Mouse (Mus musculus): Measurements from ENCODE around the gene Agpat4. TPM values are rescaled to one million over a fixed set of nuclear protein-coding genes. Genes with fewer than 3 reads are reported as not detected.

The Agpat4 gene
- polyA plus RNA-seq, 1 experiment from 2014 or later = 17.7 TPM

GRCm38 (mm10) chr17:12131171-12131570 is 12.7 kb downstream of the Agpat4 start:
- H3K4me3 ChIP-seq (ENCODE audit: low read depth, low read length) = no peak overlapping the region

DNA sequence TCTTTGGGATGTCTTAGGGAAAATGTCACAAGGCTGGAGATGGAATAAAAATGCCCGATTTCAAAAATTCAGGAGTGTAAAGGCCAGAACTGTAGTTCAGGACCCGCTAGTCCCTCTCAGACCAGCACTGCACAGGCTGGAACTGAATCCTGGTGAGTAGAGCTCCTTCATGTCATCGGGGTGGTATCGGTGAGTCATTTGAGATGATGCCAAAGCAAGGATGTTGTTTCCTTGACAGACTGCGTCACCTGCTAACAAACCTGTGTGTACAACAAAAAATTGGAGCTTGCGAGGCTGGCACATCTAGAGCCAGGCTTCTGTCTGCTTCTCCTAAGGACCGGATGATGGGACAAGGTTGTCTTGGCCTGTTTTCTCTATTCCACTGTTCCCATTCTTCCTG is 13.1 kb downstream of the Agpat4 start:
- 94% methylated on average over 7 of the region's 7 CpGs for WGBS
- Histone ChIP-seq H3K9me3 (ENCODE audit: control insufficient read depth, low read length) (no peaks in the 10 kb centered on the region), H3K4me3 (ENCODE audit: low read depth, low read length) (no peak overlapping the region), H3K4me2 (ENCODE audit: low read length) (no peak overlapping the region), H3K4me1 (replicated peaks; ENCODE audit: control insufficient read depth, insufficient read depth, low read length) (no peaks in the 10 kb centered on the region), H3K27me3 (replicated peaks; ENCODE audit: control insufficient read depth, insufficient read depth, low read length) (no peaks in the 10 kb centered on the region), H3K27ac (ENCODE audit: low read depth) (no peak overlapping the region), H3K9ac (ENCODE audit: low read length) (no peak overlapping the region), H3K36me3 (ENCODE audit: control insufficient read depth, insufficient read depth, low read length) (no peaks in the 10 kb centered on the region)
- no peak for DNase-seq (ENCODE audit: low spot score)
- ATAC-seq (replicated peaks; ENCODE audit: low FRiP score, low TSS enrichment, low read depth) = no peak

More at GRCm38 (mm10) chr17:12131171-12131570, 12.7 kb downstream of the Agpat4 start:
- Histone ChIP-seq H3K27ac (ENCODE audit: low read depth) (no peak overlapping the region), H3K4me2 (ENCODE audit: low read length) (no peak overlapping the region), H3K36me3 (ENCODE audit: control insufficient read depth, insufficient read depth, low read length) (no peaks in the 10 kb centered on the region), H3K4me1 (replicated peaks; ENCODE audit: control insufficient read depth, insufficient read depth, low read length) (no peaks in the 10 kb centered on the region), H3K9ac (ENCODE audit: low read length) (no peak overlapping the region), H3K27me3 (replicated peaks; ENCODE audit: control insufficient read depth, insufficient read depth, low read length) (no peaks in the 10 kb centered on the region), H3K9me3 (ENCODE audit: control insufficient read depth, low read length) (no peaks in the 10 kb centered on the region)
- 87% methylated on average over 5 of the region's 5 CpGs for WGBS
- no peak for ATAC-seq (replicated peaks; ENCODE audit: low FRiP score, low TSS enrichment, low read depth)
- DNase-seq (ENCODE audit: low spot score) = no peak

DNA sequence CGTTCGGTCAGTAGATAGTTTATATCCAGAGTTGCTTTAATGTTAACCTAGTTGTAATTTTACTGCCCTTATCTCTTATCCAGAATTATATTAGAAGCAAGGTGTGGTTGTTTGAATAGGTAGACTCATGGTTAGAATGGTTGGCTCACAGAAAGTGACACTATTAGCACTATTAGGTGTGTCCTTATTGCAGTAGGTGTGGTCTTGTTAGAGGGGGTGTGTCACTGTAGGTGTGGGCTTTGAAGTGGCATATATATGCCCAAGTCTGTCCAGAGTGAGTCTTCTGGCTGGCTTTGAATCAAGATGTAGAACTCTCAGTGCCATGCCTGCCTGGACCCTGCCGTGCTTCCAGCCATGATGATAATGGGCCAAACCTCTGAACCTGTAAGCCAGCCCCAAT is 14.4 kb downstream of the Agpat4 start:
- no peak overlapping the region for H3K9ac ChIP-seq (ENCODE audit: low read length)
- no peaks in the 10 kb centered on the region for H3K27me3 ChIP-seq (replicated peaks; ENCODE audit: control insufficient read depth, insufficient read depth, low read length)
- no peaks in the 10 kb centered on the region for H3K9me3 ChIP-seq (ENCODE audit: control insufficient read depth, low read length)
- no peak overlapping the region for H3K4me2 ChIP-seq (ENCODE audit: low read length)
- H3K36me3 ChIP-seq (ENCODE audit: control insufficient read depth, insufficient read depth, low read length) = no peaks in the 10 kb centered on the region
- ATAC-seq (replicated peaks; ENCODE audit: low FRiP score, low TSS enrichment, low read depth) (no peak; the same call in 1 of the 2 replicates), DNase-seq (ENCODE audit: low spot score) (no peak)
- no peak overlapping the region for H3K4me3 ChIP-seq (ENCODE audit: low read depth, low read length)
- H3K4me1 ChIP-seq (replicated peaks; ENCODE audit: control insufficient read depth, insufficient read depth, low read length) = no peaks in the 10 kb centered on the region
- H3K27ac ChIP-seq (ENCODE audit: low read depth) = no peak overlapping the region
- 88% methylated on average over 3 of the region's 3 CpGs for WGBS

GRCm38 (mm10) chr17:12133985-12134384 is 15.5 kb downstream of the Agpat4 start:
- 79% methylated on average over 8 of the region's 8 CpGs for WGBS

DNA sequence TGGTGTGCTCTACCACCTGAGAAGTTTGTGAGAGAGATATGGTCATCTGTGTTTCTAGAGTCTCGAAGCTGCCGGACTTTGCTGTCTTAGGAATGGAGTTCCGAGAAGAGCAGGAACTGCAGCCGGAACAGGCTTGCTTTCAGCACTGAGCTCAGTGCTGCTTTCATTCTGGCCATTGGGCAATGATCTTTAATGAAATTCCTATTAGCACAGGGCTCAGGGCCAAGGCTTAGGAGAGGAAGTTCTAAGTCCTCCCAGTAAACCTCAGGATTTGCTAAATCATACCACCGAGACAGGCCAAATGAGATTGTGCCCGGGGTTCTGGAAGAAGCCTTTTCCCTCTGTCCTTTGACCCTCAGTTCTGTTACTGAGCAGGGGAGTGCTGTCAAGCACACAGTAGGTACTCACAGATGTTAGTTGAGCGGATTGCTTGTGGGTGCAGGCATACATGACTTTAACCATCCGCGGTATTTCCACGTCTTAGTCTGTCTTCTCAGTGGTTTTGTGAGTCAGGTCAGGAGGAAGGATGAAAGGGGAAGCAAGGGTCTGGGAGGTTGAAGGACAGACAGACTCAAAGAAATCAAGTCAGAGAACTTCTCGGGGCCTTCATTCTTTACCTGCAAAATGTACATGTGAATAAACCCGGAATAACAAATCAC is 16.6 kb downstream of the Agpat4 start:
- 94% methylated on average over 12 of the region's 12 CpGs for whole genome bisulfite sequencing
- H3K27me3 ChIP-seq (replicated peaks; ENCODE audit: control insufficient read depth, insufficient read depth, low read length) = no peaks in the 10 kb centered on the region
- no peak for DNase-seq (ENCODE audit: low spot score)
- no peak overlapping the region for H3K4me2 ChIP-seq (ENCODE audit: low read length)
- no peaks in the 10 kb centered on the region for H3K4me1 ChIP-seq (replicated peaks; ENCODE audit: control insufficient read depth, insufficient read depth, low read length)
- no peaks in the 10 kb centered on the region for H3K36me3 ChIP-seq (ENCODE audit: control insufficient read depth, insufficient read depth, low read length)
- no peak overlapping the region for H3K4me3 ChIP-seq (ENCODE audit: low read depth, low read length)
- H3K9me3 ChIP-seq (ENCODE audit: control insufficient read depth, low read length) = no peaks in the 10 kb centered on the region
- no peak for ATAC-seq (replicated peaks; ENCODE audit: low FRiP score, low TSS enrichment, low read depth)
- H3K27ac ChIP-seq (ENCODE audit: low read depth) = no peak overlapping the region
- H3K9ac ChIP-seq (ENCODE audit: low read length) = no peak overlapping the region

More at GRCm38 (mm10) chr17:12133985-12134384, 15.5 kb downstream of the Agpat4 start:
- H3K27ac ChIP-seq (ENCODE audit: low read depth) = no peak overlapping the region
- no peak overlapping the region for H3K4me2 ChIP-seq (ENCODE audit: low read length)
- H3K4me3 ChIP-seq (ENCODE audit: low read depth, low read length) = no peak overlapping the region
- H3K9ac ChIP-seq (ENCODE audit: low read length) = no peak overlapping the region
- no peaks in the 10 kb centered on the region for H3K9me3 ChIP-seq (ENCODE audit: control insufficient read depth, low read length)
- DNase-seq (ENCODE audit: low spot score) = no peak
- no peaks in the 10 kb centered on the region for H3K27me3 ChIP-seq (replicated peaks; ENCODE audit: control insufficient read depth, insufficient read depth, low read length)
- no peaks in the 10 kb centered on the region for H3K36me3 ChIP-seq (ENCODE audit: control insufficient read depth, insufficient read depth, low read length)
- no peak for ATAC-seq (replicated peaks; ENCODE audit: low FRiP score, low TSS enrichment, low read depth)
- H3K4me1 ChIP-seq (replicated peaks; ENCODE audit: control insufficient read depth, insufficient read depth, low read length) = no peaks in the 10 kb centered on the region

- DNase-seq (ENCODE audit: low spot score) = no peak
- ATAC-seq (replicated peaks; ENCODE audit: low FRiP score, low TSS enrichment, low read depth) = no peak
- WGBS = 94% methylated on average over 6 of the region's 6 CpGs
Measured at GRCm38 (mm10) chr17:12138355-12138754, 19.9 kb downstream of the Agpat4 start.

DNA sequence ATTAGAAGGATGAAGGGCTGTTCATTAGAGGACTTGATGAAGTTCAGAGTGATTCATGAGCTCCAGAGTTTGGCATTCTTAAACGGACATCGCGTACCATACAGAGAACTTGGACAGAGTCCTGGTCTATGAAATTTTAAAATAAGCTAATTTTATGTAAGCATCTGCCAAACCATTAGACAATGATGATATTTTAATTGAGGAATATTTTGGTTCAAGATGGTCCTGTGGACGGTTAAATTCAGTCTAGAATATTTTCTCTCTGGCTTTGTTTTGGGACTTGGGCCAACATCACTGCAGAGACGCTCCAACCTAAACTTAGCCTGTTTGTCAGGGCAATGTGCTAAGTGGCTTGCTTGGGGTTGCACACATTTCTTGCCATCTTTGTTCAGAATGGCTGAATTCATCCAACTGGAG is 25.5 kb downstream of the Agpat4 start:
- WGBS = 59% methylated on average over 5 of the region's 5 CpGs
- Histone ChIP-seq H3K36me3 (ENCODE audit: control insufficient read depth, insufficient read depth, low read length) (no peaks in the 10 kb centered on the region), H3K27ac (ENCODE audit: low read depth) (no peak overlapping the region), H3K9ac (ENCODE audit: low read length) (no peak overlapping the region), H3K27me3 (replicated peaks; ENCODE audit: control insufficient read depth, insufficient read depth, low read length) (no peaks in the 10 kb centered on the region), H3K9me3 (ENCODE audit: control insufficient read depth, low read length) (no peaks in the 10 kb centered on the region), H3K4me1 (replicated peaks; ENCODE audit: control insufficient read depth, insufficient read depth, low read length) (no peaks in the 10 kb centered on the region), H3K4me3 (ENCODE audit: low read depth, low read length) (no peak overlapping the region), H3K4me2 (ENCODE audit: low read length) (no peak overlapping the region)
- ATAC-seq (replicated peaks; ENCODE audit: low FRiP score, low TSS enrichment, low read depth) (no peak), DNase-seq (ENCODE audit: low spot score) (no peak)

More at GRCm38 (mm10) chr17:12138355-12138754, 19.9 kb downstream of the Agpat4 start:
- no peak overlapping the region for H3K4me2 ChIP-seq (ENCODE audit: low read length)
- no peaks in the 10 kb centered on the region for H3K4me1 ChIP-seq (replicated peaks; ENCODE audit: control insufficient read depth, insufficient read depth, low read length)
- no peak overlapping the region for H3K27ac ChIP-seq (ENCODE audit: low read depth)
- no peaks in the 10 kb centered on the region for H3K9me3 ChIP-seq (ENCODE audit: control insufficient read depth, low read length)
- H3K9ac ChIP-seq (ENCODE audit: low read length) = no peak overlapping the region
- H3K27me3 ChIP-seq (replicated peaks; ENCODE audit: control insufficient read depth, insufficient read depth, low read length) = no peaks in the 10 kb centered on the region
- no peak overlapping the region for H3K4me3 ChIP-seq (ENCODE audit: low read depth, low read length)
- H3K36me3 ChIP-seq (ENCODE audit: control insufficient read depth, insufficient read depth, low read length) = no peaks in the 10 kb centered on the region

- Histone ChIP-seq H3K4me1 (replicated peaks; ENCODE audit: control insufficient read depth, insufficient read depth, low read length) (no peaks in the 10 kb centered on the region), H3K4me2 (ENCODE audit: low read length) (no peak overlapping the region)
- WGBS = 89% methylated on average over 5 of the region's 5 CpGs
Measured at GRCm38 (mm10) chr17:12146132-12146681, 27.7 kb downstream of the Agpat4 start.

GRCm38 (mm10) chr17:12147830-12148229 is 29.3 kb downstream of the Agpat4 start:
- no peak for ATAC-seq (replicated peaks; ENCODE audit: low FRiP score, low TSS enrichment, low read depth)
- 88% methylated on average over 4 of the region's 4 CpGs for WGBS
- DNase-seq (ENCODE audit: low spot score) = no peak

More at GRCm38 (mm10) chr17:12146132-12146681, 27.7 kb downstream of the Agpat4 start:
- ATAC-seq (replicated peaks; ENCODE audit: low FRiP score, low TSS enrichment, low read depth) (no peak), DNase-seq (ENCODE audit: low spot score) (no peak)
- Histone ChIP-seq H3K4me3 (ENCODE audit: low read depth, low read length) (no peak overlapping the region), H3K9ac (ENCODE audit: low read length) (no peak overlapping the region), H3K9me3 (ENCODE audit: control insufficient read depth, low read length) (no peaks in the 10 kb centered on the region), H3K27me3 (replicated peaks; ENCODE audit: control insufficient read depth, insufficient read depth, low read length) (no peaks in the 10 kb centered on the region), H3K27ac (ENCODE audit: low read depth) (no peak overlapping the region), H3K36me3 (ENCODE audit: control insufficient read depth, insufficient read depth, low read length) (no peaks in the 10 kb centered on the region)

More at GRCm38 (mm10) chr17:12147830-12148229, 29.3 kb downstream of the Agpat4 start:
- H3K9me3 ChIP-seq (ENCODE audit: control insufficient read depth, low read length) = no peaks in the 10 kb centered on the region
- H3K4me2 ChIP-seq (ENCODE audit: low read length) = no peak overlapping the region
- H3K27ac ChIP-seq (ENCODE audit: low read depth) = no peak overlapping the region
- H3K27me3 ChIP-seq (replicated peaks; ENCODE audit: control insufficient read depth, insufficient read depth, low read length) = no peaks in the 10 kb centered on the region
- H3K4me3 ChIP-seq (ENCODE audit: low read depth, low read length) = no peak overlapping the region
- peaks cover 9% of the 10 kb centered on the region for H3K36me3 ChIP-seq (ENCODE audit: control insufficient read depth, insufficient read depth, low read length)
- no peak overlapping the region for H3K9ac ChIP-seq (ENCODE audit: low read length)
- H3K4me1 ChIP-seq (replicated peaks; ENCODE audit: control insufficient read depth, insufficient read depth, low read length) = no peaks in the 10 kb centered on the region

Measured in intestine, embryonic 14.5 days (tissue).